Mouse (Mus musculus) layer of hippocampus, postnatal 14 days (tissue): ENCODE measurements around the gene Ddx49. TPM values are rescaled to one million over a fixed set of nuclear protein-coding genes. Genes with fewer than 3 reads are reported as not detected.

ENCODE experiments used
- DNase-seq, 2 experiments: peaks; one replicate each; pipeline ENCODE4 v3.0.0; 2021 to 2022; ENCODE audit warnings: low spot score in 2 of 2, mixed read lengths in 1 of 2
- total RNA-seq, 2 experiments: library from RNA; stranded (reverse); gene quantifications; 2 replicates each; pipeline ENCODE4 v1.2.3; 2021

Gene Ddx49
- total RNA-seq, 2 experiments from 2014 or later: 41.4 to 53.6 TPM

DNA sequence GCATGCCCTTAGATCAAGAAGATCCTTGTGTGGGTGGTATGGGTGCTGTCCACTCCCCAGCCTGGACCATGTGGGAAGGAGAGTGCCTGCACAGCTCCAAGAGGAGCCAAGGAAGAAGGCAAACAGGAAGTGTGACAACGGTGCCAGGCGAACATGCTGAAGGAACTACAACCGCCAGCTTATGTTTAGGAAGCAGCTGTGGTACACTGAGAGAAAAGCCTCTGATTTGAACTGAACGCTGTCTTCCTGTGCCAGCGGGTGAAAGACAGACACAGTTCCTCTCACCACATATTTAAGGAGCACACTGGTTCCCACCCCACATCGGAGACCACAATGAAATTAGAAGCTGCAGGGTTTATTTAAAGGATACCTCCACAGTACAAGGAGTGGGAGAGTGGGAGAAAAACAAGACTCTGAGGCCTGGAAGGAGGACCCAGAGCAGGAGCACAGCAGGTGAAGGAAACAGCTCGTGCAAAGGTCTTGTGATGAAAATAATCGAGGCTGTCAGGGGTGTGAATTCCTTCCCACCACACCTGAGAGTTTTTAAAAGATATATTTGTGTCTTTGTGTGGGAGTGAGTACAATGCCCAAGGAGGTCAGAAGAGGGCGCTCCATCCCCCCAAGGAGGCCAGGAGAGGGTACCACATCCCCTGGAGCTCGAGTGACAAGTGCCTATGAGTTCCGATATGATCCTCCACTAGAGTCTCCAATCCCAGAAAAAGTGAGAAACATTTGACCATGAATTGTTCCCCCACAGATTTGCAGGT lies 33.3 kb downstream of the Ddx49 start:
- peak; percentile 36 to 62 for DNase-seq

DNA sequence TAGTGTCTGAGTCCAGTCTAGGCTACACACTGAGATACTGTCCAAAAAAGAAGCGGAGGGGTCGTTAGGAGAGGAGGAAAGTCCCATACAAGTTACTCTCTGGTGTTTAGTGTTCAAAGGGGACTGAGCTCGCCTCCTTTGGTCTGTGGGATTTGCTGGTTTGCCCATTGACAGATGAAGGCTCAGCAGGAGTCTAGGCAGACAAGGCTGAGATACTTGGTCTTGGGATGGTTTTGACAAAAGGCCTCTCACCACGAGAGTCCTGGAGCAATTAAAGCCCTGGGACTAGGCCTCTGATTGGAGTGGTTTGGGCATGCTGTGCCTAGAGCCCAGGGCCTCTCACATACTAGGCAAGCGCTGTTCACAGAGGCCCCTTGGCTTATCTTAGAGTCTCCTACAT lies 34.0 kb downstream of the Ddx49 start:
- DNase-seq: no peak

DNA sequence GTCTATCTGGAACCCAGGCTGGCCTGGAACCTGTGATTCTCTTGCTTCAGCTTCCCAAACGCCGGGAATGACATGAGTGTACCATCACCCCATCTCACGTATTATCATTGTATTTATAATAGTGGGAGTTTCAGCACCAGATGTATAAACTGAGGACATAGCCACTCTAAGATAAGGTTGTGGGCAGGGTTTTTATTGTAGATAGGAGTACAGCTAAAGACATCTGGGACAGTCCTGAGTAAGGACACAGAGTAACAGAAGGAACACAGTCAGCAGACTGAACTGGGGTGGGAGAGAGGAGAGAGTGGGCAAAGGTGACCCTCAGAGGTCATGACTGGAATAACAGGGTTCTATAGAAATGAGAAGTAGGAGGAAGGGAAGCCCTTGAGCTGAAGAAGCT lies 34.6 kb downstream of the Ddx49 start:
- no peak for DNase-seq

DNA sequence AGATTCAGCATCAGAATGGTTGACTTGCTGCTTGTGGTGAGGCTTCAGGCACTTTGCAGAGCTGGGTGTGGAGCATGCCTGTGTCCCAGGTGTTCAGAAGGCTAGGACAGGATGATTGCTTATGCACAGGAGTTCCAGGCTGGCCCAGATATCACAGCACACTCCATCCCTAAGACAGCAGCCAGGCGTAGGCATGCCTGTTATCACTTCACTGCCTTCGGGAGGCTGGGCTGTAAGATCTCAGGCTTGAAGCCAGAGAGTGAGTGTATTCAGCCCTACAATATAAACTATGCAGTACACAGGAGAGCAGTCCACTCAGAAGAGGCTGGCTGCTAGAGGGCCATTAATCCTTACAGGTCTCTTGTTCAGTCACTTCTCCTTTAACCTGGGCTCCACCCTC lies 43.2 kb downstream of the Ddx49 start:
- no peak for DNase-seq

DNA sequence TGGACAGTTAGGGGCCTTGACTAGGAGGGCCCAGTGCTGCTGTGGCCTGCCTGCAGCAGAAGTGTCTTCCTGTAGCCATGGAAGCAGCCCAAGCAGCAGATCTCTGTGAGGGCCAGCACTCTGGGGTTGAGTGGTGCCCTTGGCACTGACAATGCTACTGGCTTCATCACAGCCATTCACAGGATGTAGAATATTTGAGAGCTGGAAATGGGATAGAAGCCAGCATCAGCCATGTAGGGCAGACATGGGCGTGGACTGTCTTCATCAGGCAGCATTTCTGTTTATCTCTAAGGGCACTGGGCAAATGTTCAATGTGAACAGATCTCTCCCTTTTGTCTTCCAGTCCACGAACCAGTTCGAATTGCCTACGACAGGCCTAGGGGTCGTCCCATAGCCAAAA lies 43.7 kb downstream of the Ddx49 start:
- no peak for DNase-seq

DNA sequence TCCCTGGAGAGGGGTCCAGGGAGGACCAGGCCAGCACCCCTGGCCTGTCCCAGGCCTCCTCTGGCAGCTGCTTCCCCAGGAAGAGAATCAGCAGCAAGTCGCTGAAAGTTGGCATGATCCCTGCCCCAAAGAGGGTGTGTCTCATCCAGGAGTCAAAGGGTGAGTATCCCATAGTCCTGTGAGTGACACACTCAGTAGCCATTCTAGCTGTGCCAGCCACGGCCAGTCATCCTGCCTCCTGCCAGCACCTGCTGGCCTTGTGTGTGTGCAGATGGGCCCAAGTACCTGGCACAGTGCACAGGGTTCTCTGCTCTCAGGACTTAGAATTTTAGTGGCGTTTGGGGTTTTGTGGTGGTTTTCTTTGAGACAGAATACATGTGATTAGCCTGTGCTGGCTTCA lies 44.8 kb downstream of the Ddx49 start:
- no peak for DNase-seq

DNA sequence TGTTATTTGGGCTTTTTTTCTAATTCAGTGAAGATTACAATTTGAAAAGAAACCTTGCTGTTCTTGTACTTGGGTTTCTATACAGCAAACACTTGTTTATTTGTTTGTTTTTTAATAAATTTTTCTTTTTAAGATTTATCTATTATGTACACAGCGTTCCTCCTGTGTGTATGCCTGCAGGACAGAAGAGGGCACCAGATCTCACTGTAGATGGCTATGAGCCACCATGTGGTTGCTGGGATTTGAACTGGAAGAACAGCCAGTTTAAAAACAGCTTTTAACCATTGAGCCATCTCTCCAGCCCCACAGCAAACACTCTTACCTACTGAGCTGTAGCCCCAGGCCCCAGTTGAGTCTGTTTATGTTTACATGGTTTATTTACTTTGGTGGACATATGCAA lies 47.7 kb downstream of the Ddx49 start:
- DNase-seq: no peak

DNA sequence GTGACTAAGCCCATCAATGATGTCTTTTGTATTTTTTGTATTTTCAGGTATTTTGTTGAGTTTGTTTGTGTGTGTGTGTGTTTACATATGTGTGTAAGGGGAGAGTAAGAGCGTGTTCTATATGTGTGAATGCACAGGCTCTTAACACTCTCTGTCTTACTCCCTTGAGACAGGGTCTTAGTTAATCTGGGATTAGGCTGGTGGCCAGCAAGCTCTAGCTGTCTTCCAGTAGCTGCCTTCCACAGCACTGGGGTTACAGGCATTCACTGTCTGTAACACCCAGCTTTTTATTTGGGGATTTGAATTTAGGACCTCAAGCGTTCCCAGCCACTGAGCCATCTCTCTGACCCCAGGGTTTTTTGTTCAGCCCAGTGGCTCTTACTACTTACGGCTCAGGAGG lies 54.4 kb downstream of the Ddx49 start:
- no peak for DNase-seq

DNA sequence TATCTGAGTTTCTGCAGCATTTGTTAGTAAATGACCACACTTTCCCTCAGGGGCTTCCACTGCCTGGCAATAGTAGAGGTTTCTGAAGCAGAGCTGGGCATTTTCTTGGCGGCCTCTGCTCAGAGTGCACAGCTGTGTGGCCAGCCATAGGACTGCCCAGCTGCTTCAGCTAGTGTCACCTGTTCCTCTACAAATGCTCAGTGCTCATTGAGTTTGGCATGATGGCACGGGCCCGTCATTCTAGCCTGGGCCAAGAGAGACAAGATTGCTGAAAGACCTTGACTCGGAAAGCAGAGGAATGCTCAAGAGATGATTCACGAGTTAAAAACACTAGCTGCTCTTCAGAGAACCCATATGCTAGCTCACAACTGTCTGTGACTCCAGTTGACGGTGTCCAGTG lies 55.7 kb downstream of the Ddx49 start:
- DNase-seq: no peak

Other genes starting within 250 kb of the Ddx49 start
- 1 to 10 TPM; 1.9 to 3.1 TPM for gene Tm6sf2, start 229.6 kb downstream of the Ddx49 start, total RNA-seq
- 10 to 100 TPM; 29.7 to 35.4 TPM for gene Hapln4, start 219.0 kb downstream of the Ddx49 start, total RNA-seq
- gene Ncan, start 181.6 kb downstream of the Ddx49 start, total RNA-seq: 100 to 1,000 TPM; 371 to 387 TPM
- 10 to 100 TPM; 26.9 to 31.2 TPM for gene Nr2c2ap, start 171.2 kb downstream of the Ddx49 start, total RNA-seq
- 10 to 100 TPM in 1 of 2 experiments, 1 to 10 TPM in 1; 9.9 to 12.6 TPM for gene Rfxank, start 163.3 kb downstream of the Ddx49 start, total RNA-seq
- 10 to 100 TPM; 42.0 to 44.1 TPM for gene Borcs8, start 163.0 kb downstream of the Ddx49 start, total RNA-seq
- gene Mef2b, start 162.8 kb downstream of the Ddx49 start, total RNA-seq: under 1 TPM; 0.29 to 0.41 TPM
- 10 to 100 TPM; 46.1 to 49.4 TPM for gene Tmem161a, start 130.1 kb downstream of the Ddx49 start, total RNA-seq
- gene Slc25a42, start 90.2 kb downstream of the Ddx49 start, total RNA-seq: 10 to 100 TPM; 34.0 to 36.2 TPM
- gene Sugp2, start 68.3 kb downstream of the Ddx49 start, total RNA-seq: 100 to 1,000 TPM; 124 TPM
- 10 to 100 TPM; 60.1 to 67.4 TPM for gene Armc6, start 68.0 kb downstream of the Ddx49 start, total RNA-seq
- gene Homer3, start 19.7 kb downstream of the Ddx49 start, total RNA-seq: 10 to 100 TPM; 75.5 to 84.3 TPM
- 100 to 1,000 TPM; 134 to 148 TPM for gene Cope, start within 50 bp of the Ddx49 start, total RNA-seq
- gene Cers1, start 13.3 kb upstream of the Ddx49 start, total RNA-seq: 100 to 1,000 TPM; 107 to 119 TPM
- gene Gdf1, start 27.3 kb upstream of the Ddx49 start, total RNA-seq: 10 to 100 TPM; 11.2 to 22.7 TPM
- 10 to 100 TPM; 50.3 to 54.9 TPM for gene Upf1, start 50.8 kb upstream of the Ddx49 start, total RNA-seq
- gene Comp, start 71.1 kb upstream of the Ddx49 start, total RNA-seq: under 1 TPM; 0.21 to 0.30 TPM
- 100 to 1,000 TPM; 128 to 135 TPM for gene Crtc1, start 137.1 kb upstream of the Ddx49 start, total RNA-seq
- 10 to 100 TPM; 44.7 to 45.5 TPM for gene Klhl26, start 174.5 kb upstream of the Ddx49 start, total RNA-seq
- gene Tmem59l, start 184.9 kb upstream of the Ddx49 start, total RNA-seq: 100 to 1,000 TPM; 251 to 263 TPM
- 10 to 100 TPM; 21.8 to 24.2 TPM for gene Crlf1, start 190.7 kb upstream of the Ddx49 start, total RNA-seq
- gene Rex1bd, start 204.3 kb upstream of the Ddx49 start, total RNA-seq: 100 to 1,000 TPM in 1 of 2 experiments, 10 to 100 TPM in 1; 83.2 to 103 TPM
- 1,000 to 10,000 TPM; 1,048 to 1,082 TPM for gene Uba52, start 208.3 kb upstream of the Ddx49 start, total RNA-seq
- gene Fkbp8, start 225.2 kb upstream of the Ddx49 start, total RNA-seq: 100 to 1,000 TPM; 412 to 417 TPM
- 10 to 100 TPM; 39.5 to 40.3 TPM for gene Kxd1, start 225.5 kb upstream of the Ddx49 start, total RNA-seq
- 10 to 100 TPM; 18.7 TPM for gene Ell, start 237.0 kb upstream of the Ddx49 start, total RNA-seq